Mouse (Mus musculus): ENCODE data around the gene Msrb3.

- TF ChIP-seq CTCF (IDR thresholded peaks at IDR 0.05; ENCODE audit: low read depth, low read length), result no peak
- TF ChIP-seq GATA1 (IDR thresholded peaks at IDR 0.05; ENCODE audit: borderline replicate concordance, low read length), result no peak
- TF ChIP-seq TAL1 (conservative IDR thresholded peaks at IDR 0.05; ENCODE audit: low read depth, low read length), result no peak
Observed at GRCm38 (mm10) chr10:120783393-120783792, 115.5 kb downstream of the Msrb3 start.

Measured in G1E (cell line).